17 mouse cellular contexts compared by ENCODE assay signal in genomic region chr11:35951058-35951726, GRCm38 (mm10). TPM values are rescaled to one million over a fixed set of nuclear protein-coding genes. Genes with fewer than 3 reads are reported as not detected.
DNase-seq lines count a peak whose midpoint lies in the region; ATAC-seq lines count a peak whose summit lies in the region.
"Had no signal": no experiment of that assay in that cellular context is flagged by ENCODE, and none has a peak within 500 bp of the region (broad histone marks: within the 10 kb centered on the region; RNA-seq: fewer than 3 reads in every experiment).

No protein-coding gene starts in this region.

- ATAC-seq in kidney, embryonic 15.5 days (replicated peaks; ENCODE audit: low FRiP score), result peak; percentile 40; the same call in 1 of the 2 replicates
- peak; percentile 32 for ATAC-seq in intestine, embryonic 16.5 days
- ATAC-seq in liver, embryonic 15.5 days (ENCODE audit: insufficient read depth), result peak; percentile 73
- no peak for ATAC-seq in megakaryocyte-erythroid progenitor cell, adult 5-6 weeks (replicated peaks; ENCODE audit: low FRiP score, low TSS enrichment, poor library complexity, severe bottlenecking)
- no peak for ATAC-seq in forebrain, embryonic 13.5 days
- ATAC-seq: CD4-positive, CD25-positive, alpha-beta regulatory T cell, adult 4 months; inflammation-experienced regulatory T-cells, adult 6 months had no signal

- H3K4me1 ChIP-seq in kidney, embryonic 15.5 days, result peaks cover 53% of the 10 kb centered on the region
- H3K4me1 ChIP-seq in embryonic facial prominence, embryonic 10.5 days, result peaks cover 44% of the 10 kb centered on the region
- peaks cover 35% of the 10 kb centered on the region for H3K4me1 ChIP-seq in intestine, embryonic 16.5 days (ENCODE audit: control insufficient read depth, insufficient read depth, low read length)
- peaks cover 13% of the 10 kb centered on the region; the same call in 1 of the 2 replicates for H3K4me1 ChIP-seq in liver, embryonic 15.5 days (replicated peaks)
- H3K4me1 ChIP-seq in forebrain, embryonic 13.5 days, result peaks cover 18% of the 10 kb centered on the region
- H3K4me1 ChIP-seq: megakaryocyte, embryonic 14.5 days had no signal

- DNase-seq in kidney, postnatal 14 days, result no peak
- DNase-seq in embryonic facial prominence, embryonic 10.5 days (ENCODE audit: low spot score), result no peak
- DNase-seq in testis, postnatal 14 days (ENCODE audit: low spot score), result no peak
- DNase-seq: adrenal gland, postnatal 25 days; cerebellum, postnatal 25 days; layer of hippocampus, postnatal 36 days; right cerebral cortex, postnatal 14 days; thymus, postnatal 36 days had no signal

- H3K9ac ChIP-seq in kidney, embryonic 15.5 days, result no peak overlapping the region
- peak overlapping the region; percentile 47 for H3K9ac ChIP-seq in intestine, embryonic 16.5 days (ENCODE audit: low read depth, low read length)
- no peak overlapping the region for H3K9ac ChIP-seq in liver, embryonic 15.5 days
- H3K9ac ChIP-seq in forebrain, embryonic 13.5 days, result no peak overlapping the region

- no peaks in the 10 kb centered on the region for H3K36me3 ChIP-seq in kidney, embryonic 15.5 days
- H3K36me3 ChIP-seq in embryonic facial prominence, embryonic 10.5 days (replicated peaks), result no peaks in the 10 kb centered on the region
- H3K36me3 ChIP-seq in intestine, embryonic 16.5 days (ENCODE audit: control insufficient read depth, insufficient read depth, low read length), result no peaks in the 10 kb centered on the region
- no peaks in the 10 kb centered on the region for H3K36me3 ChIP-seq in liver, embryonic 15.5 days (replicated peaks)
- H3K36me3 ChIP-seq in forebrain, embryonic 13.5 days (ENCODE audit: poor library complexity, severe bottlenecking), result no peaks in the 10 kb centered on the region

- peak overlapping the region; percentile 21 for H3K4me2 ChIP-seq in kidney, embryonic 15.5 days
- H3K4me2 ChIP-seq in intestine, embryonic 16.5 days (ENCODE audit: low read depth, low read length), result peak overlapping the region; percentile 42
- peak overlapping the region; percentile 35 for H3K4me2 ChIP-seq in liver, embryonic 15.5 days
- no peak overlapping the region for H3K4me2 ChIP-seq in forebrain, embryonic 13.5 days

- H3K4me3 ChIP-seq in kidney, embryonic 15.5 days (replicated peaks), result no peak overlapping the region
- no peak overlapping the region for H3K4me3 ChIP-seq in embryonic facial prominence, embryonic 10.5 days
- peak overlapping the region; percentile 7; the same call in 1 of the 2 replicates for H3K4me3 ChIP-seq in intestine, embryonic 16.5 days (ENCODE audit: low read length)
- peak overlapping the region; percentile 18; the same call in 1 of the 2 replicates for H3K4me3 ChIP-seq in liver, embryonic 15.5 days (replicated peaks)
- H3K4me3 ChIP-seq in forebrain, embryonic 13.5 days, result no peak overlapping the region
- H3K4me3 ChIP-seq: megakaryocyte, embryonic 14.5 days; myocyte had no signal

- H3K27me3 ChIP-seq in kidney, embryonic 15.5 days, result no peaks in the 10 kb centered on the region
- no peaks in the 10 kb centered on the region for H3K27me3 ChIP-seq in embryonic facial prominence, embryonic 10.5 days (replicated peaks; ENCODE audit: low read depth, poor library complexity, severe bottlenecking)
- no peaks in the 10 kb centered on the region for H3K27me3 ChIP-seq in intestine, embryonic 16.5 days (replicated peaks; ENCODE audit: control insufficient read depth, insufficient read depth, low read length)
- no peaks in the 10 kb centered on the region for H3K27me3 ChIP-seq in liver, embryonic 15.5 days
- H3K27me3 ChIP-seq in forebrain, embryonic 13.5 days, result no peaks in the 10 kb centered on the region
- H3K27me3 ChIP-seq: megakaryocyte, embryonic 14.5 days had no signal

- H3K9me3 ChIP-seq in kidney, embryonic 15.5 days (replicated peaks), result no peaks in the 10 kb centered on the region
- H3K9me3 ChIP-seq in embryonic facial prominence, embryonic 10.5 days, result no peaks in the 10 kb centered on the region
- H3K9me3 ChIP-seq in intestine, embryonic 16.5 days (ENCODE audit: control insufficient read depth, low read length), result no peaks in the 10 kb centered on the region
- H3K9me3 ChIP-seq in liver, embryonic 15.5 days (replicated peaks), result no peaks in the 10 kb centered on the region
- H3K9me3 ChIP-seq in forebrain, embryonic 13.5 days (replicated peaks), result no peaks in the 10 kb centered on the region

- peak overlapping the region; percentile 87 for H3K27ac ChIP-seq in kidney, embryonic 15.5 days
- H3K27ac ChIP-seq in embryonic facial prominence, embryonic 10.5 days (replicated peaks), result peak overlapping the region; percentile 2; the same call in 1 of the 2 replicates
- peak overlapping the region; percentile 90 for H3K27ac ChIP-seq in intestine, embryonic 16.5 days (ENCODE audit: low read length)
- peak overlapping the region; percentile 84 for H3K27ac ChIP-seq in liver, embryonic 15.5 days (replicated peaks)
- no peak overlapping the region for H3K27ac ChIP-seq in forebrain, embryonic 13.5 days

- 45% methylated on average over 15 of the region's 15 CpGs for WGBS in kidney, embryonic 15.5 days
- WGBS in embryonic facial prominence, embryonic 10.5 days, result 77% methylated on average over 15 of the region's 15 CpGs
- WGBS in intestine, embryonic 16.5 days, result 57% methylated on average over 15 of the region's 15 CpGs
- WGBS in liver, embryonic 15.5 days (ENCODE audit: insufficient replicate concordance), result 63% methylated on average over 15 of the region's 15 CpGs
- 82% methylated on average over 15 of the region's 15 CpGs for WGBS in forebrain, embryonic 13.5 days

RNA-seq across cellular contexts. Expression of gene Wwc1, which starts 29.1 kb away (rescaled TPM):
- 6.9 and 7.1 TPM in 2 replicates for polyA plus RNA-seq in kidney, embryonic 15.5 days (2015; fragmentation: Nextera tagmentation; extraction: Ambion mirVana)
- 4.2 and 4.4 TPM in 2 replicates for polyA plus RNA-seq in embryonic facial prominence, embryonic 10.5 days (2016; fragmentation: Nextera tagmentation; extraction: Ambion mirVana)
- polyA plus RNA-seq in intestine, embryonic 16.5 days (2015; fragmentation: Nextera tagmentation; extraction: Ambion mirVana), result 8.5 and 9.0 TPM in 2 replicates
- 2.0 and 2.8 TPM in 2 replicates for polyA plus RNA-seq in liver, embryonic 15.5 days (2015; fragmentation: Nextera tagmentation; extraction: Ambion mirVana)
- not detected in 2 replicates for total RNA-seq in megakaryocyte-erythroid progenitor cell, adult 5-6 weeks (2014; fragmentation: Nextera tagmentation)
- total RNA-seq in megakaryocyte-erythroid progenitor cell, adult 5-6 weeks (2017), result not detected in 2 replicates
- polyA plus RNA-seq in forebrain, embryonic 13.5 days (2015; fragmentation: Nextera tagmentation; extraction: Ambion mirVana), result 8.6 and 8.8 TPM in 2 replicates

Comparison
In these comparisons a context has a peak if more than half of its experiments do, and no peak if none do; other contexts are left out.
1. ATAC-seq: peak in kidney, embryonic 15.5 days (single experiment), intestine, embryonic 16.5 days (single experiment) and liver, embryonic 15.5 days (single experiment); none in megakaryocyte-erythroid progenitor cell, adult 5-6 weeks (single experiment) and forebrain, embryonic 13.5 days (single experiment).
2. H3K4me3 ChIP-seq: peak in intestine, embryonic 16.5 days (single experiment) and liver, embryonic 15.5 days (single experiment); none in kidney, embryonic 15.5 days (single experiment), embryonic facial prominence, embryonic 10.5 days (single experiment) and forebrain, embryonic 13.5 days (single experiment).